Mouse (Mus musculus) kidney, embryonic 16.5 days (tissue): Measurements from ENCODE around the gene Tmem120b. TPM values are rescaled to one million over a fixed set of nuclear protein-coding genes. Genes with fewer than 3 reads are reported as not detected.
A peak's percentile ranks its signal among the peaks of the same experiment; 100 is the strongest.
"Not testable (repeated sequence)": the region's sequence is repeated elsewhere in the genome, so short reads cannot be mapped to it uniquely, and the experiment has no call there.

Experiments
- ATAC-seq: fragments of 200-750 bp; cut with Nextera tagmentation; 2 replicates; pipeline ENCODE4 v1.8.0; 2017; ENCODE audit warnings: moderate TSS enrichment; ENCODE audit not compliant: low FRiP score, low TSS enrichment
- H3K27ac ChIP-seq: fragments of 300-500 bp; sonication (generic); 2 replicates; pipeline ENCODE4 v1.5.1; 2014; ENCODE audit warnings: low read length
- H3K27me3 ChIP-seq: fragments of 300-500 bp; sonication (generic); 2 replicates; pipeline ENCODE4 v1.6.1; 2014; ENCODE audit warnings: low read length, control low read depth, mixed read lengths; ENCODE audit not compliant: insufficient read depth
- H3K36me3 ChIP-seq: fragments of 300-500 bp; sonication (generic); 2 replicates; pipeline ENCODE4 v1.6.1; 2014; ENCODE audit warnings: low read length, control low read depth, mixed read lengths; ENCODE audit not compliant: insufficient read depth
- H3K4me1 ChIP-seq: fragments of 300-500 bp; sonication (generic); 2 replicates; pipeline ENCODE4 v1.6.1; 2014; ENCODE audit warnings: low read length, control low read depth, mixed read lengths; ENCODE audit not compliant: insufficient read depth
- H3K4me2 ChIP-seq: fragments of 300-500 bp; sonication (generic); replicated peaks from 2 replicates; pipeline ENCODE4 v1.6.1; 2014; ENCODE audit warnings: low read depth, low read length
- H3K4me3 ChIP-seq: fragments of 300-500 bp; sonication (generic); 2 replicates; pipeline ENCODE4 v1.5.1; 2014; ENCODE audit warnings: mild to moderate bottlenecking, low read length
- H3K9ac ChIP-seq: fragments of 300-500 bp; sonication (generic); replicated peaks from 2 replicates; pipeline ENCODE4 v1.6.1; 2014; ENCODE audit warnings: low read length
- H3K9me3 ChIP-seq: fragments of 300-500 bp; sonication (generic); 2 replicates; pipeline ENCODE4 v1.6.1; 2016; ENCODE audit warnings: low read length, control low read depth
- WGBS: fragments of 180-500 bp; shearing (Covaris S2); extraction: QIAGEN DNeasy Blood & Tissue Kit; methylation state at CpG from one replicate; pipeline ENCODE4 v1.1.7; 2014; 5-methylcytosine and 5-hydroxymethylcytosine counted together
- polyA plus RNA-seq: library from polyadenylated mRNA; unstranded; fragments of >200 nt; fragmentation: Nextera tagmentation; extraction: Ambion mirVana; gene quantifications from 2 replicates; pipeline ENCODE4 v1.2.1, GENCODE M21; 2015

Gene Tmem120b
- polyA plus RNA-seq, 1 experiment from 2014 or later, result 16.8 TPM

- WGBS, result 74% methylated on average over 3 of the region's 3 CpGs
- Histone ChIP-seq H3K27ac (no peak within 1 kb of the TSS), H3K4me2 (no peak within 1 kb of the TSS), H3K9me3 (peaks cover 3% of the 10 kb centered on the region; the same call in 1 of the 2 replicates), H3K36me3 (no peaks in the 10 kb centered on the region), H3K27me3 (no peaks in the 10 kb centered on the region), H3K4me1 (peaks cover 7% of the 10 kb centered on the region), H3K9ac (no peak within 1 kb of the TSS), H3K4me3 (no peak within 1 kb of the TSS)
- ATAC-seq, result no peak
These were observed 21.3 kb upstream of the Tmem120b start, which contains the start of gene Morn3 for GRCm38 (mm10) chr5:123046916-123047315. Morn3 (minus strand) TSS chr5:123047016.

- peak overlapping the region; percentile 34 for H3K4me3 ChIP-seq
- peak overlapping the region; percentile 31 for H3K27ac ChIP-seq
- H3K36me3 ChIP-seq, result no peaks in the 10 kb centered on the region
- H3K4me2 ChIP-seq, result peak overlapping the region; percentile 48
- peaks cover 7% of the 10 kb centered on the region for H3K4me1 ChIP-seq
- peaks cover 4% of the 10 kb centered on the region; the same call in 1 of the 2 replicates for H3K9me3 ChIP-seq
- H3K9ac ChIP-seq, result peak overlapping the region; percentile 63
- 1% methylated on average over 12 of the region's 12 CpGs for WGBS
- peak; percentile 55; the same call in 1 of the 2 replicates for ATAC-seq
- no peaks in the 10 kb centered on the region for H3K27me3 ChIP-seq
These were observed 18.9 kb upstream of the Tmem120b start for GRCm38 (mm10) chr5:123049271-123049670.

GRCm38 (mm10) chr5:123050918-123051317 lies 17.3 kb upstream of the Tmem120b start:
- peaks cover 7% of the 10 kb centered on the region for H3K4me1 ChIP-seq
- no peak overlapping the region for H3K4me3 ChIP-seq
- no peaks in the 10 kb centered on the region for H3K36me3 ChIP-seq
- peaks cover 4% of the 10 kb centered on the region; the same call in 1 of the 2 replicates for H3K9me3 ChIP-seq
- no peak overlapping the region for H3K27ac ChIP-seq
- no peak for ATAC-seq
- H3K27me3 ChIP-seq, result no peaks in the 10 kb centered on the region
- H3K4me2 ChIP-seq, result no peak overlapping the region
- H3K9ac ChIP-seq, result no peak overlapping the region
- WGBS, result 84% methylated on average over 9 of the region's 9 CpGs

GRCm38 (mm10) chr5:123051736-123052135 lies 16.5 kb upstream of the Tmem120b start:
- H3K4me3 ChIP-seq, result no peak overlapping the region
- no peak overlapping the region for H3K27ac ChIP-seq
- peaks cover 7% of the 10 kb centered on the region for H3K4me1 ChIP-seq
- ATAC-seq, result no peak
- no peaks in the 10 kb centered on the region for H3K27me3 ChIP-seq
- WGBS, result 78% methylated on average over 5 of the region's 5 CpGs
- H3K9me3 ChIP-seq, result peaks cover 4% of the 10 kb centered on the region; the same call in 1 of the 2 replicates
- no peak overlapping the region for H3K9ac ChIP-seq
- no peaks in the 10 kb centered on the region for H3K36me3 ChIP-seq
- H3K4me2 ChIP-seq, result no peak overlapping the region

GRCm38 (mm10) chr5:123057366-123058250 lies 10.6 kb upstream of the Tmem120b start:
- Histone ChIP-seq H3K9ac (peak overlapping the region; percentile 65), H3K36me3 (no peaks in the 10 kb centered on the region), H3K4me1 (peaks cover 13% of the 10 kb centered on the region), H3K4me2 (peak overlapping the region; percentile 52), H3K27me3 (no peaks in the 10 kb centered on the region), H3K27ac (peak overlapping the region; percentile 41), H3K9me3 (no peaks in the 10 kb centered on the region), H3K4me3 (peak overlapping the region; percentile 49)
- ATAC-seq, result peak; percentile 91
- 8% methylated on average over 48 of the region's 48 CpGs for WGBS

- 38% methylated on average over 16 of the region's 16 CpGs for WGBS
These were observed 9.7 kb upstream of the Tmem120b start for GRCm38 (mm10) chr5:123058251-123059102.

GRCm38 (mm10) chr5:123059757-123060520 lies 8.3 kb upstream of the Tmem120b start:
- Histone ChIP-seq H3K27me3 (no peaks in the 10 kb centered on the region), H3K4me3 (no peak overlapping the region), H3K27ac (0 out of 2 replicates have a peak overlapping the region, but pooled peaks have one; percentile 9), H3K9me3 (no peaks in the 10 kb centered on the region), H3K4me2 (no peak overlapping the region), H3K4me1 (peaks cover 13% of the 10 kb centered on the region), H3K36me3 (no peaks in the 10 kb centered on the region), H3K9ac (0 out of 2 replicates have a peak overlapping the region, but pooled peaks have one; percentile 14)
- WGBS, result 17% methylated on average over 14 of the region's 14 CpGs
- ATAC-seq, result no peak

More at GRCm38 (mm10) chr5:123058251-123059102, 9.7 kb upstream of the Tmem120b start:
- H3K4me3 ChIP-seq, result peak overlapping the region; percentile 49
- ATAC-seq, result no peak
- peak overlapping the region; percentile 65 for H3K9ac ChIP-seq
- H3K4me2 ChIP-seq, result peak overlapping the region; percentile 52
- H3K27me3 ChIP-seq, result no peaks in the 10 kb centered on the region
- H3K36me3 ChIP-seq, result no peaks in the 10 kb centered on the region
- H3K4me1 ChIP-seq, result peaks cover 13% of the 10 kb centered on the region
- H3K9me3 ChIP-seq, result no peaks in the 10 kb centered on the region
- peak overlapping the region; percentile 41 for H3K27ac ChIP-seq

- WGBS, result 54% methylated on average over 9 of the region's 9 CpGs
- Histone ChIP-seq H3K4me3 (no peak overlapping the region), H3K4me2 (no peak overlapping the region), H3K36me3 (no peaks in the 10 kb centered on the region), H3K27me3 (no peaks in the 10 kb centered on the region), H3K9ac (no peak overlapping the region), H3K4me1 (peaks cover 13% of the 10 kb centered on the region), H3K9me3 (no peaks in the 10 kb centered on the region), H3K27ac (no peak overlapping the region)
- ATAC-seq, result no peak
These were observed 7.4 kb upstream of the Tmem120b start for GRCm38 (mm10) chr5:123060706-123061401.

GRCm38 (mm10) chr5:123061402-123061749 lies 6.8 kb upstream of the Tmem120b start:
- not testable (repeated sequence) for H3K9ac ChIP-seq, H3K27me3 ChIP-seq, ATAC-seq, H3K27ac ChIP-seq, H3K4me2 ChIP-seq, H3K36me3 ChIP-seq, H3K4me3 ChIP-seq, H3K9me3 ChIP-seq
- WGBS, result 86% methylated on average over 6 of the region's 6 CpGs
- H3K4me1 ChIP-seq, result peaks cover 13% of the 10 kb centered on the region
